Mouse (Mus musculus) kidney, adult 2 months (tissue): ENCODE data around the gene Apol7c. TPM values are rescaled to one million over a fixed set of nuclear protein-coding genes. Genes with fewer than 3 reads are reported as not detected.
"Not testable (repeated sequence)": the region's sequence is repeated elsewhere in the genome, so short reads cannot be mapped to it uniquely, and the experiment has no call there.

ENCODE experiments used
- DNase-seq: peaks from one replicate; pipeline ENCODE4 v3.0.0; 2021
- H3K27ac ChIP-seq: fragments of 200-500 bp; 2 replicates; pipeline ENCODE4 v1.5.1; 2012; ENCODE audit warnings: low read depth, low read length, control low read depth, inconsistent platforms; ENCODE audit not compliant: insufficient read depth
- H3K27me3 ChIP-seq: fragments of 200-500 bp; replicated peaks from 2 replicates; pipeline ENCODE4 v1.6.1; 2012; ENCODE audit warnings: mild to moderate bottlenecking, moderate library complexity, low read length, inconsistent platforms; ENCODE audit not compliant: control insufficient read depth, insufficient read depth
- H3K36me3 ChIP-seq: fragments of 200-500 bp; 2 replicates; pipeline ENCODE4 v1.6.1; 2012; ENCODE audit warnings: mild to moderate bottlenecking, moderate library complexity, low read length, inconsistent platforms; ENCODE audit not compliant: control insufficient read depth, insufficient read depth
- H3K4me1 ChIP-seq: fragments of 200-500 bp; 2 replicates; pipeline ENCODE4 v1.6.1; 2011; ENCODE audit warnings: low read length; ENCODE audit not compliant: control insufficient read depth, insufficient read depth
- H3K4me3 ChIP-seq: fragments of 200-500 bp; 2 replicates; pipeline ENCODE4 v1.5.1; 2011; ENCODE audit warnings: mild to moderate bottlenecking, low read depth, low read length, control low read depth; ENCODE audit not compliant: insufficient read depth
- CTCF ChIP-seq: fragments of 200-500 bp; conservative IDR thresholded peaks from 2 replicates; pipeline ENCODE4 v1.5.1; 2011; ENCODE audit warnings: low read depth, mild to moderate bottlenecking, control low read depth, low read length, moderate library complexity, mixed read lengths; ENCODE audit not compliant: insufficient read depth, insufficient read length
- POLR2A ChIP-seq: fragments of 200-500 bp; IDR thresholded peaks from one replicate; pipeline ENCODE4 v1.6.1; 2011; ENCODE audit warnings: low read depth, low read length, control low read depth
- WGBS: fragments of 180-500 bp; shearing (Covaris S2); methylation state at CpG from one replicate; pipeline ENCODE4 v1.1.7; 2018; 5-methylcytosine and 5-hydroxymethylcytosine counted together
- polyA plus RNA-seq: library from polyadenylated mRNA; depleted of rRNA; stranded (reverse); fragments of >200 nt; gene quantifications from 2 replicates; pipeline ENCODE4 v1.2.3, GENCODE M21; 2012; rRNA removed

The Apol7c gene
- polyA plus RNA-seq, 1 experiment = 3.5 TPM

DNA sequence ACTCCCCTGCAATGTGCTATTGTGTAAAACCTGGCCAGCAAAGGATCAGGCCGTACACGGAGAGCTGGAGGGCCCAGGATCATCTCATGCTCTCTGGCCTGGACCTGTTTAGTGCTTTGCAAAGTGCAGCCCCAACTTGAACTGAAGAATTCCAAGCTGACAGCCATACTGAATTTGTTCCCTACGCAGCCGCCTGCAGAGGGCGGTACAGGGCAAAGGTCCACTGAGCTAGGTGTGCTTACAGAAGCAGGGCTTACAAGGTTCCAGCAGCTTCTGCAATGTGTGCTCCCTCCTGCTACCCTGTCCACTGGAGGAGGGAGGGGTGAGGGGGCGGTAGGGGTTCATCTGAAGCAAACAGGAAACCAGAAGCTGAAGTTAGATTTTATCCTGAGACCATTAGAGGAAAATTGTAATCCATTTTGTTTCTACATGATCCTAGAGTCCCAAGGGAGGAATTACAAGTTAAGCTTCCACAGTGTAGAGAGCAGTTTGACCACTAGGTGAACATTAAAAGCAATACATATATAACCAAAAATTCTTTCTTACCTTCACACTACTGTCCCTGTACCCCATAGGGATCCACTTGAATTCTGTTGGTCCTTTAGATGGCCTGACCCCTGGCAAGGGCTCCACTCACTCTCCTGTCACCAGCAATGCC lies 9.8 kb downstream of the Apol7c start:
- peak; percentile 66 for TF ChIP-seq CTCF
- not testable (repeated sequence) for H3K4me3 ChIP-seq, H3K36me3 ChIP-seq, H3K4me1 ChIP-seq, H3K27ac ChIP-seq, H3K27me3 ChIP-seq
- 15% methylated on average over 6 of the region's 6 CpGs for WGBS
- peak; percentile 83 for DNase-seq

DNA sequence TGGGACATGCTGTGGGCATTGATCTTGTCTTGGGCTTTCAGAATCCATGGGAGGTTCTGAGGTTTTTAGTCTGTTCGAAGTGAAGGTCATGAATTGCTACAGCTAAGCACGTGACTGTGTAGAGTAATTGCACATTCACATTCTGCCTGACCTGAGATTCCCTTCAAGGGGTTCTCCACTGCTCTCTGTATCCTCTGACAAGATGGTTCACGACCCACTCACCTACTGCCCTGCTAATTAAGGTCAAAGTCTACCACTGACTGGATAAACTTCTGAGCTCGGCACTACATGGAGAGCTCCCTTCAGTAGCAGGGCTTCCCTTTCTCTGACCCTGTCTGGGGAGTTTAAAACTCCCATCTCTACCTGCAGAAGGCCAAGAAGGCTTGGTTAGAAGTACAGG lies 12.5 kb downstream of the Apol7c start:
- not testable (repeated sequence) for H3K36me3 ChIP-seq, H3K27ac ChIP-seq, H3K4me3 ChIP-seq, H3K4me1 ChIP-seq, H3K27me3 ChIP-seq
- 41% methylated on average over 4 of the region's 4 CpGs for WGBS
- peak; percentile 51 for DNase-seq

DNA sequence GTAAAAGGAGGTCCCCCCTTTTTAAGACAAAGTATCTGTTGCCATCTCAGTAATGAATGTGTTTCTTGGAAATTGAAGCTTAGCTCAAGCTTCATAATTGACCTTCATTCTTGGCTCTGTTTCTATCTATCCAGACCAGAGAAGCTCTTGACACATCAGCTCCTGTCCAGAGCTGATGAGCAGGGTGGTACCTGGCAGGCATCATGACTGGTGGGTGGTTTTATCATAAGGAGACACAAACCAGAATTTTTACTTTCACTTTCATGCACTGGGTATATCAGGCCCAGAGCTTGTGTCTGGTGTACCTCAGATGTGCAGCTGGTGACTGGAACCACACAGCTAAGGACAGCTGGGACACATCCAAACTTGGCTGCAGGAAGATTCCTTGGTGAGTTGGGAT lies 25.1 kb downstream of the Apol7c start, which contains the start of gene Apol11a:
Apol11a (plus strand) TSS at position 306 of the 400 bp plus-strand sequence.
- not testable (repeated sequence) for H3K27ac ChIP-seq, H3K36me3 ChIP-seq, H3K4me3 ChIP-seq, H3K27me3 ChIP-seq, DNase-seq, H3K4me1 ChIP-seq

DNA sequence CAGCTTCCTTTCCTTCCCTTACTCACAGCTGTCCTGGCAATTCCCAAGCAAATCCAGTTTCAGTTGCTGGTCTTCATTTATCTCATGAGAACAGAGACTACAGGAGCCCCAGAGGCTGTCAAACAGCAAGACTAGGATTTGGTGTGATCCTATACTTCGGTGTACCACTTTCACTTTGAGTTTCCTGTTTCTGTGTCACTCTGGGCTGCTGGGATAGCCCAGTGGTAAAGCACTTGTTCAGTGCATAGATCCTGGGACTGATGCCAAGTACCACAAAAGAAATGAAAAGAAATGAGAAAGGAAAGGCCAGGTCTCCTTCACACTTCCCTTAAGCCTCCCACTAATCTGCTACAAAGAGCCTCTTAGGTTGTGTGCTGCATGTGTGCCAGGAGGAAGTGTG lies 38.4 kb downstream of the Apol7c start:
- not testable (repeated sequence) for H3K27ac ChIP-seq, H3K4me3 ChIP-seq, H3K27me3 ChIP-seq, H3K4me1 ChIP-seq, H3K36me3 ChIP-seq, DNase-seq
- WGBS = 58% methylated on average over 1 of the region's 1 CpGs

DNA sequence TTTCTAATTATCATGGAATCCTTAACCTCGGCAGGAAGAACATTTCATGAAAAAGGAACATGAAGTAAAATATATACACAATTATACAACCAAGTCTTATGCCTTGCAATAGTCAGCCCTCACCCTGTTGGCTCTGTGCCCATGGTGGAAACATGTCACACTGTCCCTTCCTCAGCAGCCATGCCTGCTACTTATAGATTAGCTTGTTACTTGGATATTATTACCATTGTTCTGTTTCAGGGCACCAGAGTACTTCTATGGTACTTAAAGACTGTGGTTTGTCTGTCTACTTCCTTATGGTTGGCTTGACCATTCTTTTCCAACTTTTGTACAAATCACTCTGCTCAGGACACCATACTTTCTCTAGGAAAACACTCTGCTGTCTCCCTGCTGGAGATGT lies 39.9 kb downstream of the Apol7c start:
- not testable (repeated sequence) for H3K27ac ChIP-seq, H3K27me3 ChIP-seq, H3K4me1 ChIP-seq, H3K36me3 ChIP-seq, H3K4me3 ChIP-seq, DNase-seq
- no CpG with 5 or more reads among the region's 1 CpGs for WGBS

DNA sequence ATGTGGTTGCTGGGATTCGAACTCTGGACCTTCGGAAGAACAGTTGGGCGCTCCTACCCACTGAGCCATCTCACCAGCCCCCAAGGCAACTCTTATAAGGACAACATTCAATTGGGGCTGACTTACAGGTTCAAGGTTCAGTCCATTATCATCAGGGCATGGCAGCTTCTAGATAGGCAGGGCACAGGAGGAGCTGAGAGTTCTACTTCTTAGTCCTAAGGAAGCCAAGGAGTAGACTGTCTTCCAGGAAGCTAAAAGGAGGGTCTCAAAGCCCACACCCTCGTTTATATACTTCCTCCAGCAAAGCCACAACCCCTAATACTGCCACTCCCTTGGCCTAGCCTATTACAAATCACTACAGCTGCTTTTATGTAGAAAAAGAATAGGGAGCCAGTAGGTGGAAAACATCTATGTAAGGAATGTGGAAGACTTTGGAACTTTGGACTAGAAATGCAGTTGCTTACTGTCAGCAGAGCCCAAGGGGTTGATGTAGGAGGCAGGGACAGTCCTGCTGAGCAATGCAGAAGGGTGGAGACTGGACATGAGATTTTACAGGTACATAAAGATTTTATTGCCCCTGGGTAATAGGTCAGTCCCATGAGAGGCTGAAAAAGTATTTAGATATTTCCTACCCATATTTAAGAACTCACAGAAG lies 50.8 kb downstream of the Apol7c start:
- H3K4me3 ChIP-seq = no peak overlapping the region
- 61% methylated on average over 4 of the region's 4 CpGs for WGBS
- TF ChIP-seq POLR2A (no peak), CTCF (no peak)
- DNase-seq = peak; percentile 13
- H3K36me3 ChIP-seq = no peaks in the 10 kb centered on the region
- no peaks in the 10 kb centered on the region for H3K4me1 ChIP-seq
- H3K27me3 ChIP-seq = no peaks in the 10 kb centered on the region
- H3K27ac ChIP-seq = no peak overlapping the region

DNA sequence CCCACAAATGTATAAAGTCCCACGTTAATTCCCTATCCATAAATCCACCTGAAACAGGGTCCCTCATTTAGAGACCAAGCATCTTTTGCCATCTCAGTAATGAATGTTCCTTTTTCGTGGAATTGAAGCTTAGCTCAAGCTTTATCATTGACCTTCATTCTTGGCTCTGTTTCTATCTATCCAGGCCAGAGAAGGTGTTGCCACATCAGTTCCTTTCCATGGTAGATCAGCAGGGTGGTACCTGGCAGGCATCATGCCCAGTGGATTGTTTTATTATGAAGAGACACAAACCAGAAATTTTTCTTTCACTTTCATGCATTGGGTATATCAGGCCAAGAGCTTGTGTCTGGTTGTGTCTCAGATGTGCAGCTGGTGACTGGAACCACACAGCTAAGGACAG lies 56.4 kb downstream of the Apol7c start, which contains the start of gene Apol10a:
Apol10a (plus strand) TSS at position 355 of the 400 bp plus-strand sequence.
- not testable (repeated sequence) for H3K27ac ChIP-seq, H3K4me3 ChIP-seq, DNase-seq, H3K4me1 ChIP-seq, H3K36me3 ChIP-seq, H3K27me3 ChIP-seq
- 80% methylated on average over 2 of the region's 2 CpGs for WGBS

Other genes starting within 250 kb of the Apol7c start
- 18.7 and 20.3 TPM in 2 replicates for gene Rbfox2, start 226.3 kb downstream of the Apol7c start, polyA plus RNA-seq
- not detected in 2 replicates for gene Apol7a, start 134.2 kb downstream of the Apol7c start, polyA plus RNA-seq
- 1.5 and 1.7 TPM in 2 replicates for gene Apol9a, start 122.2 kb downstream of the Apol7c start, polyA plus RNA-seq
- gene Apol7b, start 85.8 kb downstream of the Apol7c start, polyA plus RNA-seq = not detected in 2 replicates
- gene Apol10a, start 56.3 kb downstream of the Apol7c start, polyA plus RNA-seq = 0.08 TPM in 1 of 2 replicates, not detected in the other
- gene Apol11a, start 25.0 kb downstream of the Apol7c start, polyA plus RNA-seq = not detected in 2 replicates
- not detected in 2 replicates for gene 1700025B11Rik, start 28.6 kb upstream of the Apol7c start, polyA plus RNA-seq
- 0.26 and 0.28 TPM in 2 replicates for gene Apol10b, start 62.8 kb upstream of the Apol7c start, polyA plus RNA-seq
- not detected in 2 replicates for gene Gm36245, start 65.9 kb upstream of the Apol7c start, polyA plus RNA-seq
- 0.08 and 0.16 TPM in 2 replicates for gene Apol11b, start 110.0 kb upstream of the Apol7c start, polyA plus RNA-seq
- gene Apol7e, start 165.5 kb upstream of the Apol7c start, polyA plus RNA-seq = 0.26 and 2.4 TPM in 2 replicates
- 2.1 and 2.8 TPM in 2 replicates for gene Apol9b, start 195.7 kb upstream of the Apol7c start, polyA plus RNA-seq
- 0.03 and 0.06 TPM in 2 replicates for gene Apol8, start 223.7 kb upstream of the Apol7c start, polyA plus RNA-seq